Mouse (Mus musculus) B cell, adult 62 days (primary cell): ENCODE measurements around the gene Hsdl2. TPM values are rescaled to one million over a fixed set of nuclear protein-coding genes. Genes with fewer than 3 reads are reported as not detected.

ENCODE experiments used
- total RNA-seq: library from RNA; stranded (reverse); gene quantifications from 4 replicates; pipeline ENCODE4 v1.2.4, GENCODE M21; 2023

Hsdl2 gene
- total RNA-seq: 19.2 to 22.6 TPM (median 20.1 TPM) in 4 replicates

DNA sequence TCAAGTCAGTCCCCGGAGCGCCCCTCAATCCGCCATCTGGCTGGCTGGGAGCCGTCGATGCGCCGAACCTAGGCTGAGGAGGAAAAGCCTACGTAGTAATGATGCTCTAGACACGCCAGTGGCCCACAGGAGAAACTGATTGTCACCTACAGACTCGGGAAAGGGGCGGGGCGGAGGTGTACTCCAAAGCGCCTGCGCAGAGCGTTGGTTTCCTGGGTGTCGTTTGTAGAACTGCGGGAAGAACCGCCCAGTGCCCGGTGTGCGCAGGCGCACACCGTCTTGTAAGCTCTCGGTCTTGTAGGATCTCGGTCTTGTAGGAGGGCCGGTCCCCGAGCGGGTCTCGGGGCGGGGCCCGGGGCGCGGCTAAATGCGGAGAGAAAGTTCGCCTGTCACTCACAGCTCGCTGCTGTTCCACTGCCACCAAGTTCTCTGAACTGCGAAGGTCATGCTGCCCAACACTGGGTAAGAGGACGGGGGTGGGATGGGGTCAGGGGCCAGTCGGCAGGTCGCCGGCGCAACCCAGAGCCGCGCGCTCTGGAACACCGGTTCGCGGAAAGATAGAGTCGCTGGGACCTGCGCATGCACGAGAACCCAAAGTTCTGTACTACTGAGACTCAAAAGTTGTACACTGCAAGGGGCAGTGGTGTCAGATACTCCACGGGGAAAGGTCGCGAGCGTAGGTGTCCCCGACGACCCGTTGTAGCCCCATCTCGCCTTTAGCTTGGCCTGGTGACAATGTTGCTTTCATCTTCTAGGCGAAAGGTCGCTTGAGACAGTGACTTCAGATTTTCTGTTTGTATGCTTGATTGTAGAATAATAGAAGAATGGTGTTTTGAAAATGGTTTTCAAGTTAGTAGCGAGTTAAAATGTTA is at the start of gene Hsdl2:
TSS of gene Hsdl2 (plus strand) at position 250 of the 872 bp plus-strand sequence.

DNA sequence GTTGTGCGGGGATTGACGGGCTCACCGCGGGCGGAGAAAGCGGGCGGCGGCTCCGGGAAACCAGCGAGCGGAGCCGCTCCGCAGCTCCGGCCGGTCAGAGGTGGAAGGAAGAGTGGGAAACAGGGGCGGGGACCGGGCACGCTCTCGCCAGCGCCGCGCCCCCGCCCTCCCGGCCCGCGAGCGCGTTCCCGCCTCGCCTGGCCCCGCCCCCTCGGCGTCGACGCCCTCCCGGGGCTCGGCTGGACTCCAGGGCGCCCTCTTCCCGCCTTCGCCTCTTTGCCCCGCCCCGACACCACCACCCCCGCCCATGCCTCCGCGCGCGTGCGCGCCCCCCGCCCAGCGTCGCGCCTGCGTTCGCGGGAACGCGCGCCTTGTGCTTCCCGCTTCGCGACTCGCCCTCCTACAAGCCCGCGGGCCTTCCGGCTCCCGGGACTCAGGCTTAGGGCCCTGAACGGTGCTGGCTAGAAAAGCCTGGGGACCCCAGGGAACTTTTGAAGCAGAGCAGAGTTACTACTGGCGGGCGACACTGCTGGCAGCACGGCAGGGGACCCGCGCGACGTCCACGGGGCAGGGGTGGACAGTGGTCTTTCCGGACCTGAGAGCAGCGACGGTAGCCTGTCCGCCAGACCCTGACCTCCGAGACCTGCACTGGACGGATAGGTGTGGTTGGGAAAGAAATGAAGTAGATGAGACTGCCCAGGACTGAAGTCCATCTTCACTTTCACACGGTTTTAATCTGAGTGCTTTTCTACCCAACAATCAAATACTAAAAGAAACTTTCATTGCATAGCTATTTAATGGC is 32.0 kb upstream of the Hsdl2 start, which contains the start of gene Ptbp3:
TSS of gene Ptbp3 (minus strand) at position 190 of the 802 bp plus-strand sequence.

DNA sequence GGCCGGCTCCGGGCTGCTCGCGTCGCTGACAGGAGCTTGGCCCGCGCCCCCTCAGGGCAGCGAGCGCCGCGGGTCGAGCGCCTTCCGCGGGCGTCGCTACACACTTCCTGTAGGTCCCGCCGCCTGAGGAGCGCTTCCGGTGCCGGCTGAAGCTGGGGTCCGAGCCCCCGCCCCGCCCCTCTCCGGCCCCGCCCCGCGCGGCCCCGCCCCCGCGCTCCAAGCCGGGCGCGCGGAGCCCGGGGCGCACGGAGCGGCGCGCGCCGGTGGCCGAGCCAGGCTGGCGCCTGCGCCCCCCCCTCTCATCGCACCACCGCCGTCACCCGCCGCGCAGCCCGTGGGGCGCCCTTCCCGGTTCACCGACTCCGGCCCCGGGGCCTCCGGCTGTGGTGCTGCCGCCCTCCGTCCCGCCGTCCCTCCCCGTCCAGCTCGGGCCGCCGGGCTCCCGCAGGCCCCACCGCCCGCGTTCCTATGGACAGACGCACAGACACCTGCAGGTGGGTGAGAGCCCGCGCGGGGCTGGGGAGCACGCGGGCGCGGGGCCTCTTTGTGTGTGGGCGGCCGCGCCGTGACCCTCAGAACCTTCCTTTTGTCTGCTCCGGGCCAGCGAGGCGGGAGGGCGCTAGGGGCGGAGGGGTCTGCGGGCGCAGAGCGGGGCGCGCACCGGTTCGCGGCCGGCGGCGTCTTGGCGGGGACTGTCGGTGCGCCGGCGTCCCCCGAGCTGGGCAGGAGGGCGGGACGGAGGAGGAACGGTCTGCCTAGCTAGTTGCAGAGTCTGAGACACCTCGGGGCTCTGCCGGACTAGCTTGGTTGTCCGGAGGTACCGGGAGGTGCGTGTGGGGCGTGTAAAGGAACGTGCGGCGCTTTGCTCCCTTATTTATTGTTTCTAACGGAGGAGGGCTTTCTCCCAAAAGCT is 44.9 kb downstream of the Hsdl2 start, which contains the start of gene E130308A19Rik:
TSS of gene E130308A19Rik (plus strand) at position 214 of the 913 bp plus-strand sequence.

Other genes with a start within 250 kb of the Hsdl2 start
- 73.2 to 86.6 TPM (median 80.0 TPM) in 4 replicates for gene Susd1, start 142.9 kb upstream of the Hsdl2 start, total RNA-seq
- gene Ptbp3, start 32.2 kb upstream of the Hsdl2 start, total RNA-seq: 317 to 357 TPM (median 328 TPM) in 4 replicates
- gene E130308A19Rik, start 44.6 kb downstream of the Hsdl2 start, total RNA-seq: 21.1 to 23.9 TPM (median 22.7 TPM) in 4 replicates
- gene Inip, start 220.0 kb downstream of the Hsdl2 start, total RNA-seq: 35.7 to 42.4 TPM (median 40.7 TPM) in 4 replicates
- gene Snx30, start 224.3 kb downstream of the Hsdl2 start, total RNA-seq: 128 to 133 TPM (median 130 TPM) in 4 replicates